Mouse (Mus musculus): ENCODE data around the gene Ccdc124. TPM values are rescaled to one million over a fixed set of nuclear protein-coding genes. Genes with fewer than 3 reads are reported as not detected.

Ccdc124 gene
- polyA plus RNA-seq, 1 experiment from 2014 or later = 79.7 TPM

DNA sequence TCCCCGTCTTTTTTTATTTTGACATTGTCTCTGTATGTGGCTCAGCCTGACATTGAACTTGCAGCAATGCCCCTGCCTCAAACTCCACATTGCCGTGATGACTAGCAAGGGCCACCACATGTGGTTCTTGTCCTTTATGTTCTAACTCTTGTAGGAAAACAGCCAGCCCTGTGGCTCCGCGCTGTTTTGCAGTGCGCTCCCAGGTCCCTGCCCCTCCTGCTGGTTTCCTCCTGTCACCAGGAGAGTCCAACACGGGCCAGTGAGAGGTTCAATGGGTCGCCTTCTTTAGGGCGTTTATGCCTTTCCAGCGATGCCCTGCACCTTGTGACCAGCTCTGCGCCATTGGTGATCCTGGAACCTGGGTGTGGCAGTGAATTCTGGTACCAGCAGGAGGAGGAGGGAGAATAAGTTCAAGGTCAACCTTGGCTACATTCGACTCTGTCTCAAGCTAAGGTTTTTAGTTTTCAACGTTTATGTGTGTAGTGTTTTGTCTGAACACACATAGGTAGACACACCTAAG lies 7.7 kb downstream of the Ccdc124 start:
- Histone ChIP-seq H3K27me3 (peaks cover 38% of the 10 kb centered on the region), H3K4me3 (peak overlapping the region; percentile 79), H3K9me3 (replicated peaks) (no peaks in the 10 kb centered on the region), H3K36me3 (no peaks in the 10 kb centered on the region), H3K9ac (peak overlapping the region; percentile 28; the same call in 1 of the 2 replicates), H3K4me2 (peak overlapping the region; percentile 91), H3K27ac (peak overlapping the region; percentile 86), H3K4me1 (replicated peaks) (peaks cover 58% of the 10 kb centered on the region)
- ATAC-seq (replicated peaks; ENCODE audit: insufficient number of reproducible peaks, insufficient read depth, low FRiP score, low read depth) = no peak
- 8% methylated on average over 12 of the region's 12 CpGs for WGBS

DNA sequence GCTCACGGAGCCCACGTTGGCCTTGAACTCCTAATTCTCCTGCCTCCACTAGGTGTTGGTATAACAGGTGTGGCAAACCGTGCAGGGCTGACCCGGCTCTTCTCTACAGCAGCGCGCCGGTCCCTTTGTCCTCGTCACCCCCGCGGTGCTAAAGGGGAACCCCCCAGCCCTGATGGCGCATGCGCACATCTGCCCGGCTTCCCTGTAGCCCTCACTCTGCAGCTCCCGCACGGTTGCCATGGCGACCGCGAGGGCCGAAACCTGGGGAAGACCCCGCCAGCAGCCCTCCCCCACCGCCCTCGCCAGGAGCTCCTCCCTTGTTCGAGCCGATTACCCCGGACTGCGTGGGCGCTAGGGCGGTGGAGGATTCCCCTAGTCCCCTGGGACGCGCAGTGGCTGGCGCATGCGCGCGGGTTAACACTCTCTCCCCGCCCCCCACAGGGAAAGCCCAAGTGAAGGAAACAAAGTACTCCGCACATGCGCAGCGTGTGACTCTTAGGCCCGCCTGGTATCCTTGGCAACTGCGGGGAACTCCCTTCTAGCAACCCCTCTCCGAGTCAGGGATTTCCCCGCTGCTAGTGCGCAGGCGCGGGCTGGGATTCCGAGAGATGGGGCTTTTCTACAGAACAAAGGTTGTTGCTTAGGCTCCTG lies 8.3 kb downstream of the Ccdc124 start:
- Histone ChIP-seq H3K9me3 (replicated peaks) (no peaks in the 10 kb centered on the region), H3K9ac (peak overlapping the region; percentile 71), H3K4me1 (replicated peaks) (peaks cover 58% of the 10 kb centered on the region), H3K27ac (peak overlapping the region; percentile 86), H3K4me3 (peak overlapping the region; percentile 79), H3K4me2 (peak overlapping the region; percentile 91), H3K36me3 (no peaks in the 10 kb centered on the region), H3K27me3 (peaks cover 38% of the 10 kb centered on the region)
- peak; percentile 90 for ATAC-seq (replicated peaks; ENCODE audit: insufficient number of reproducible peaks, insufficient read depth, low FRiP score, low read depth)
- whole genome bisulfite sequencing = under 1% methylated on average over 46 of the region's 46 CpGs

DNA sequence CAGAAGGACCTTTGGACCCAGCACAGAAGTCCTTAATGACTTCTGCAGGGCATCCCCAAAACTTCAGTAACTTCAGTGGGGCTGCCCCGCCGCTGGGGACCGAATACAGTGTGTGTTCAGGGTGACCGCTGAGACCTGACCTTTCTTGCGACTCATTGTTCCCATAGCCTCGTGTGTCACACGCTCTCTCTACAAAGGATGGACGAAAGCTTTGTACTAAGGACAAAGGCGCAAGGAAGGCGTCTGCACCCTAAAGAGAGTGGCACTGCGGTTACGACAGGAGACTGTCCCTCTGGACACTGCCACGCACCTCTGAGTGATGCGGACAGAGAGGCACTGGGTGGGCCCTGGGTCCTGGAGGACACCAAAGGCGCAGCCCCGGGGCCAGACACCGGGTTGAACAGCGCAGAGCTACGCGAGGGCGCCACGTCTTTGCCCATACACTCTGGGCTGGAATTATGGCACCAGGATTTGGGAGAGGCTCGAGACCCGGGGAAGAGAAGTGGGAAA lies 9.0 kb downstream of the Ccdc124 start:
- Histone ChIP-seq H3K36me3 (no peaks in the 10 kb centered on the region), H3K27ac (peak overlapping the region; percentile 86), H3K4me2 (peak overlapping the region; percentile 91), H3K4me3 (peak overlapping the region; percentile 79), H3K9me3 (replicated peaks) (no peaks in the 10 kb centered on the region), H3K4me1 (replicated peaks) (peaks cover 55% of the 10 kb centered on the region), H3K9ac (peak overlapping the region; percentile 71), H3K27me3 (peaks cover 38% of the 10 kb centered on the region)
- WGBS = 2% methylated on average over 24 of the region's 24 CpGs
- ATAC-seq (replicated peaks; ENCODE audit: insufficient number of reproducible peaks, insufficient read depth, low FRiP score, low read depth) = no peak; the same call in 1 of the 2 replicates

DNA sequence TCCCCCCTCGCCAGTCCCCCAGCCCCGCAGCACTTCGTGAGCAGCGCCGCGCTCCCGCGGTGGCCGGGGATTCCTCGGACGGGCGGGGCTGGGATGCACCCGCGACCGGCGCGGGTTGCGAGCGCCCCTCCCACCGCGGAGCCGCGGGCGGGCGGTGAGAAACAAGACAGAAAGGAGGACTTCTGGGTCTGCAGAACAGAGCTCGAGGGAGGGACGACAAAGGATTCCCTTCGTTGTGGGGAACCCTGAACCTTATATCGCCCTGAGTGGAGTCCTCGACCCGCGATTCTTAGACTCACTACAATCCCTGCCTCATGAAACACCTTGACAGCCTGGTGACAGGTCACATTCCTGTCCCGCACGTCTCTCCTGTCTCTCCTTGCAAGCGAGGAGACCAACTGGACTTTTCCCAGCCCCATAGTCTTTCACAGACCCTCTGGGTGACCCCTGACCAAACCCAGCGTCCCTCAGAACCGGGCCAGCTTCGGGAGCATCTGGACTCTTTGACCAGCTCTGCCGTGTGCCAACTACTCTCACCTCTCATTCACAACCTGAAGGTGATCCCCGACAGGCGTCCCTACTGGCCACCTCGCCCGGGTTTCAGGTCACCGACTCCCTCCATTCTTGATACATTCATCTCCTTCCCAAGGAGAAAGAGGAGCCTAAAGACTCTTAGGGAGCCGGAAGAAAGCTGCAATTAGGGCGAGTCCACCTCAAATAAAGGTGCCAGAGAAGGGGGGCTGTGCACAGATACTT lies 9.6 kb downstream of the Ccdc124 start:
- no peaks in the 10 kb centered on the region for H3K9me3 ChIP-seq (replicated peaks)
- peak overlapping the region; percentile 79 for H3K4me3 ChIP-seq
- peak overlapping the region; percentile 91 for H3K4me2 ChIP-seq
- peaks cover 50% of the 10 kb centered on the region for H3K4me1 ChIP-seq (replicated peaks)
- peaks cover 38% of the 10 kb centered on the region for H3K27me3 ChIP-seq
- H3K27ac ChIP-seq = peak overlapping the region; percentile 86
- 2% methylated on average over 46 of the region's 46 CpGs for whole genome bisulfite sequencing
- peak overlapping the region; percentile 71 for H3K9ac ChIP-seq
- no peaks in the 10 kb centered on the region for H3K36me3 ChIP-seq
- ATAC-seq (replicated peaks; ENCODE audit: insufficient number of reproducible peaks, insufficient read depth, low FRiP score, low read depth) = no peak

DNA sequence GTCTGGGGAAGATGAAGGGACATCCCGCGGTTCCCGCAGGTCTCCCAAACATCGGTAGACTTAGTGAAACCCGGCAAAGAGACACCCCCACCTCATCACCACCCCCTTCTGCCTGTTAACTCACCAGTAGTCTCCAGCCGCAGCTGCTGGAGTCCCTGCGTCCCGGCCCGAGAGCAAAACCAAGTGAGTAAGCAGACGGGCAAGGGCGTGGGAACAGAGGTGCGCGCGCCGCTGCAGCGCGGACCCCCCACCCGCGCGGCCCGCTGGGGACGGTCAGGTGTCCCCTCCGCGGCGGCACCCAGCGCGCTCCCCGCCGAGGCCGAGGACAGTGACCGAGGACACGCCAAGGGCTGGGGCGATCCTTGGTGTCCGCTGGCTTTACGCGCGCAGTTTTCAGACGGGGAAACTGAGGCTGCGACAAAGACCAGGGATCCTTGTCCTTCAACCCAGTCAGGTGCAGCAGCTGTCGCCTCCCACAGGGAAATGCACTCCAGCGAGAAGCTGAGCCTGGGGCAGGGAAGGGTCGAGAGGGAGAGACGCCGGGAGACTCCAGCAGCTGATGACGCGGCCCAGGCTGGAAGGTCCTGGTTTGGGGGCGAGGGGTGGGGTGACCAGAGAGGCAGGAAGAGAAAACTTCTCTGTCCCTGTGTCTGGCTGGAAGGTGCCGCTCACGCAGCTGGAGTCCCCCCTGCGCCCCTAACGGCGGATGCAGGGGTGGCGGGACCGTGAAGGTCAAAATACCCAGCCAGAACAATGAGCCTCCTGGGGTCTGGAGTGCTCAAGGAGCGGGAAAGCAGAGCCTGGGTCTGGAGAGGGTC lies 10.7 kb downstream of the Ccdc124 start, which contains the start of gene Kcnn1:
Kcnn1 (minus strand) TSS at position 435 of the 818 bp plus-strand sequence.
- Histone ChIP-seq H3K4me1 (replicated peaks) (peaks cover 39% of the 10 kb centered on the region), H3K9me3 (replicated peaks) (no peaks in the 10 kb centered on the region), H3K27ac (peak within 1 kb of the TSS; percentile 86), H3K27me3 (peaks cover 38% of the 10 kb centered on the region), H3K9ac (peak within 1 kb of the TSS; percentile 71), H3K36me3 (no peaks in the 10 kb centered on the region), H3K4me3 (peak within 1 kb of the TSS; percentile 79), H3K4me2 (peak within 1 kb of the TSS; percentile 91)
- WGBS = under 1% methylated on average over 55 of the region's 55 CpGs
- ATAC-seq (replicated peaks; ENCODE audit: insufficient number of reproducible peaks, insufficient read depth, low FRiP score, low read depth) = no peak

DNA sequence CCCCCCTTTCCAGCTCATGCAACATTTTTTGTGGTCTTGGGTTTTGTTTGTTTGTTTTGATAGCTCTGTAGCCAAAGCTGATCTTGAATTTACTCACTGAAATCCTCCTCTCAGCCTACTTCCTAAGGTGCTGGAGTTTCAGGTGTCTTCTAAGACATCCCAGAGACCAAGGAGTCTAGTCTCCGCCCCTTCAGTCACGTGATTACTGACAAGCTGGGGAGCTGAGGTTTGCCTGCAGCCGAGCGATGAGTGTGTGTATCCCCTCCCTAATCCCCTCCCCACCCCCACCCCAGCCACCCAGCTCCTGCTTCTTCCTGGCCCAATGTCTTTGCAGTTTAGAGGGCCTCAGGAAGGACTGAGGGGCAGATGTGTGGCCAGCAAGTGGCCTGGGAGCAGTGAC lies 16.2 kb downstream of the Ccdc124 start:
- Histone ChIP-seq H3K9ac (no peak overlapping the region), H3K27ac (no peak overlapping the region), H3K4me2 (no peak overlapping the region), H3K9me3 (replicated peaks) (no peaks in the 10 kb centered on the region), H3K4me3 (no peak overlapping the region), H3K27me3 (peaks cover 26% of the 10 kb centered on the region), H3K4me1 (replicated peaks) (peaks cover 15% of the 10 kb centered on the region), H3K36me3 (no peaks in the 10 kb centered on the region)
- 32% methylated on average over 4 of the region's 4 CpGs for WGBS
- ATAC-seq (replicated peaks; ENCODE audit: insufficient number of reproducible peaks, insufficient read depth, low FRiP score, low read depth) = no peak

DNA sequence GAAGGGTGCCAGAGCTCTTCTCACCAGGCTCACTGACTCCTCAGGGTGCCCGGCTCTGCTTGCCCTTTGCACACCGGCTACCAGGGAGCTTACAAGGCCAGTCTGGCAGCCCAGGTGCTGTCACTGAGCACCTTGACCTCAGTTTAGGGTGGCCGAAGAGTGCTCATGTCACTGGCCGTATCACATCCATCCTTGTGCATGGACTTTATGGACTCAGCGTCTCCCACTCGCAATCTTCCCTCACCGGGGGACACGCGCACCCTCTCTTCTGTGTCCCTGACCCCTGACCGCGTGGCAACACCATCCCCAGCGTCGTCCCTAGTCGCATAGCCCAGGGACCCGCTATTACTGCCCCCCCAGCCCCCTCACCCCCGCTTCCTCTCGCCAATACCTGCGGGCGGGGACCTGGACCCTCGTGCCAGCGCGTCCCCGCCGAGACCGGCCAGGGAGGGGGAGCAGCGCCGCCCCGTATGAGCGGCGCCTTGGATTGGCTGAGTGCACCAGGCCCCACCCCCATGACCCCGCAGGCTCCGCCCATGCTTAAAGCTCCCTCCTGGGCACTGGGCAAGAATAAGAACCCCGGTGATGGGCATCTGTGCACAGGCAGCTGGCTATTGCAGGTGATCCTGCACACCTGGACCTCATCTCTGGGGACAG lies 17.1 kb downstream of the Ccdc124 start:
- Histone ChIP-seq H3K36me3 (no peaks in the 10 kb centered on the region), H3K4me2 (peak overlapping the region; percentile 93), H3K9ac (peak overlapping the region; percentile 51), H3K27me3 (peaks cover 18% of the 10 kb centered on the region), H3K4me3 (peak overlapping the region; percentile 55), H3K4me1 (replicated peaks) (peaks cover 11% of the 10 kb centered on the region), H3K27ac (no peak overlapping the region), H3K9me3 (replicated peaks) (no peaks in the 10 kb centered on the region)
- WGBS = 6% methylated on average over 33 of the region's 33 CpGs
- ATAC-seq (replicated peaks; ENCODE audit: insufficient number of reproducible peaks, insufficient read depth, low FRiP score, low read depth) = peak; percentile 65

DNA sequence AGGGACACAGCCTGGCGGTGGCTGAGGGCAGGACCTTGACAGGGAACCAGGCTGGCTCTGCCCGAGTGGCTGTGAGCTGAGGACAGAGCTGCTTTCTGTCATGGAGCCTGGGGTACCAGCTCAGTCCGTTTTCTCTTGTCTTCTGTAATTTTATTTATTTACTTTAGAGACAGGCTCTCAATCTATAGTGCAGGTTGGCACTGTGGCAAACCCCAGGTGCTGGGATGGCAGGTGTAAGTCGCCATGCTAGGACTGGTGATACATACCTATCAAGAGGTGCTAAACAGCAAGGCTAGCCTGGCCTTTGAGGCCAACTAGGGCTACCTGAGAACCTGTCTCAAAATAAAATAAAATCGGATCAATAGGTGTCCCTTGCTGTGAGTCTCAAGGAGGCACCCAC lies 17.7 kb downstream of the Ccdc124 start:
- Histone ChIP-seq H3K4me2 (no peak overlapping the region), H3K36me3 (no peaks in the 10 kb centered on the region), H3K4me3 (no peak overlapping the region), H3K9me3 (replicated peaks) (no peaks in the 10 kb centered on the region), H3K4me1 (replicated peaks) (peaks cover 11% of the 10 kb centered on the region), H3K9ac (no peak overlapping the region), H3K27me3 (peaks cover 13% of the 10 kb centered on the region; the same call in 1 of the 2 replicates), H3K27ac (no peak overlapping the region)
- ATAC-seq (replicated peaks; ENCODE audit: insufficient number of reproducible peaks, insufficient read depth, low FRiP score, low read depth) = no peak
- 60% methylated on average over 5 of the region's 5 CpGs for WGBS

DNA sequence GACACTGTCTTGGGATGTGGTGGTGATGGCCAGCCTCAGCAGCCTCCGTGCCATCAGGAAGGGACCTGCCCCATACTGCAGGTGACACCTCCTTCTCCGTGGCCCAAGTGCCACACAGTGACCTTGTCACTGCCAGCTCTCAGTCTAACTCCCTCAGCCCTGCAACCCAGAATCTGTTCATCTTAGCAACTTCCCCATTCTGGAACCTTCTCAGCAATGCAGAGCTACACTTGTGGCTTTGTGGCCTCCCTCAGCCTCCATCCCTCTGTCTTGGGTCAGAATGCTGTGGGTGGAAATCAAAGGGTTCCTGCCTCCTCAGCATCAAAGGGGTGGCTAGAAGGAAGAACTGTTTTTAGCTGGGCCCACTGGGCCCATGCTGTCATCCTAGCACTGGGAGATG lies 19.9 kb downstream of the Ccdc124 start:
- H3K36me3 ChIP-seq = no peaks in the 10 kb centered on the region
- peaks cover 11% of the 10 kb centered on the region for H3K4me1 ChIP-seq (replicated peaks)
- no peaks in the 10 kb centered on the region for H3K9me3 ChIP-seq (replicated peaks)
- no peak overlapping the region for H3K4me2 ChIP-seq
- 72% methylated on average over 2 of the region's 2 CpGs for WGBS
- no peak overlapping the region for H3K9ac ChIP-seq
- ATAC-seq (replicated peaks; ENCODE audit: insufficient number of reproducible peaks, insufficient read depth, low FRiP score, low read depth) = no peak
- H3K27me3 ChIP-seq = peaks cover 13% of the 10 kb centered on the region; the same call in 1 of the 2 replicates
- H3K27ac ChIP-seq = no peak overlapping the region
- H3K4me3 ChIP-seq = no peak overlapping the region

DNA sequence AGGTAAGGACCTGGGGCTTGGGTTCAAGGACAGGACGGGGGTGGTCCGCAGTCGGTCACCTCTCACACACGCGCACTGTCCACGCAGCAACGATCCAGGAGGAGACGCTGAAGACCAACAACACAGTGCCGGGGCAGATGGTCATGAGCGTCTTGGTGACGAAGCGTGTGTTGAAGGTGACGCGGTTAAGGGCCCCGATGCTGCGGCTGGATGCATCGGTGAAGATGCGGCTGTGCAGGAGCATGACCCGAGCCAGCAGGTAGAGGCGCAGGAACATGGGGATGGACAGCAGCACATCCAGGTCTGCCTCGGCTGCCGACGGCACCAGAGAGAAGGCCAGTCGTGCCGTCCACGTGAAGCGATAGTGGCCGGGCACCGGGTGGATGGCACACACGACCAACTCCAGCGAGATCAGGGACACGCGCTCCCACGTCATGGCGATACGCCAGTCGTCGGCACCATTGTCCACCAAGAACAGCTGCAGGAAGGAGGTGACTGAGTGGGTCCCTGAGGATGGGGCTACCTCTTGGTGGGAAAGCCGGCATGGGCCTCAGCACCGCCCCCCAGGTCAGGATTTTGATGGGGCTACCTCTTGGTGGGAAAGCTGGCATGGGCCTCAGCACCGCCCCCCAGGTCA lies 21.0 kb downstream of the Ccdc124 start:
- WGBS = 83% methylated on average over 41 of the region's 41 CpGs
- Histone ChIP-seq H3K27me3 (peaks cover 13% of the 10 kb centered on the region; the same call in 1 of the 2 replicates), H3K9ac (no peak overlapping the region)

More for the DNA sequence above, 21.0 kb downstream of the Ccdc124 start:
- Histone ChIP-seq H3K36me3 (no peaks in the 10 kb centered on the region), H3K27ac (no peak overlapping the region), H3K9me3 (replicated peaks) (no peaks in the 10 kb centered on the region), H3K4me2 (no peak overlapping the region), H3K4me3 (no peak overlapping the region), H3K4me1 (replicated peaks) (peaks cover 11% of the 10 kb centered on the region)
- no peak for ATAC-seq (replicated peaks; ENCODE audit: insufficient number of reproducible peaks, insufficient read depth, low FRiP score, low read depth)
